In genomic region chr11:102053847-102054246, GRCm38 (mm10) we compare ENCODE assay signal across 8 mouse cellular contexts. TPM values are rescaled to one million over a fixed set of nuclear protein-coding genes. Genes with fewer than 3 reads are reported as not detected.
DNase-seq lines count a peak whose midpoint lies in the region; ATAC-seq and TF ChIP-seq lines count a peak whose summit lies in the region.

No protein-coding gene starts in this region.

- no peaks in the 10 kb centered on the region for H3K27me3 ChIP-seq in forebrain, postnatal 0 days (ENCODE audit: insufficient read depth, low read length)
- H3K27me3 ChIP-seq in forebrain, embryonic 15.5 days = no peaks in the 10 kb centered on the region
- peaks cover 8% of the 10 kb centered on the region; the same call in 1 of the 2 replicates for H3K27me3 ChIP-seq in liver, embryonic 11.5 days (replicated peaks; ENCODE audit: control insufficient read depth, insufficient read depth, low read length)

- H3K4me2 ChIP-seq in forebrain, postnatal 0 days (ENCODE audit: low read depth) = no peak overlapping the region
- no peak overlapping the region for H3K4me2 ChIP-seq in forebrain, embryonic 15.5 days (replicated peaks)
- H3K4me2 ChIP-seq in liver, embryonic 11.5 days = no peak overlapping the region

- peak; percentile 65 for TF ChIP-seq CTCF in forebrain, postnatal 0 days (IDR thresholded peaks at IDR 0.05; ENCODE audit: low read depth)

- no peak overlapping the region for H3K9ac ChIP-seq in forebrain, postnatal 0 days
- no peak overlapping the region for H3K9ac ChIP-seq in forebrain, embryonic 15.5 days (replicated peaks)
- no peak overlapping the region for H3K9ac ChIP-seq in liver, embryonic 11.5 days (ENCODE audit: low read depth, low read length)

- peaks cover 7% of the 10 kb centered on the region for H3K36me3 ChIP-seq in forebrain, postnatal 0 days (ENCODE audit: insufficient read depth)
- peaks cover 10% of the 10 kb centered on the region; the same call in 1 of the 2 replicates for H3K36me3 ChIP-seq in forebrain, embryonic 15.5 days
- H3K36me3 ChIP-seq in liver, embryonic 11.5 days (ENCODE audit: control insufficient read depth, insufficient read depth, low read length) = no peaks in the 10 kb centered on the region

- ATAC-seq in forebrain, postnatal 0 days = no peak
- no peak for ATAC-seq in forebrain, embryonic 15.5 days (replicated peaks)
- ATAC-seq in cerebellum, adult (ENCODE audit: insufficient number of reproducible peaks, low FRiP score, low TSS enrichment) = peak; percentile 26; the same call in 1 of the 2 replicates
- ATAC-seq in granulocyte monocyte progenitor cell, adult 5-6 weeks (replicated peaks; ENCODE audit: poor library complexity, severe bottlenecking) = peak; percentile 56
- no peak for ATAC-seq in liver, embryonic 11.5 days (replicated peaks; ENCODE audit: low FRiP score)

- no peaks in the 10 kb centered on the region for H3K9me3 ChIP-seq in forebrain, postnatal 0 days (ENCODE audit: low read length)
- no peaks in the 10 kb centered on the region for H3K9me3 ChIP-seq in forebrain, embryonic 15.5 days
- H3K9me3 ChIP-seq in liver, embryonic 11.5 days (ENCODE audit: control insufficient read depth, low read length) = no peaks in the 10 kb centered on the region

- DNase-seq in forebrain, postnatal 0 days = peak; percentile 56
- DNase-seq in right cerebral cortex, adult 2 months (ENCODE audit: low spot score in 2 of 2) = peak; percentile 43 to 58
- no peak for DNase-seq in right cerebral cortex, postnatal 36 days (ENCODE audit: low spot score in 2 of 2)
- DNase-seq in liver, embryonic 11.5 days (ENCODE audit: low spot score) = peak; percentile 58
- peak; percentile 79 for DNase-seq in testis, postnatal 10 days (ENCODE audit: low spot score)

- H3K4me3 ChIP-seq in forebrain, postnatal 0 days (ENCODE audit: low read depth, low read length) = no peak overlapping the region
- H3K4me3 ChIP-seq in forebrain, embryonic 15.5 days = no peak overlapping the region
- no peak overlapping the region for H3K4me3 ChIP-seq in liver, embryonic 11.5 days (ENCODE audit: low read depth, low read length)

- H3K4me1 ChIP-seq in forebrain, postnatal 0 days (ENCODE audit: insufficient read depth) = no peaks in the 10 kb centered on the region
- H3K4me1 ChIP-seq in forebrain, embryonic 15.5 days = no peaks in the 10 kb centered on the region
- H3K4me1 ChIP-seq in liver, embryonic 11.5 days (replicated peaks; ENCODE audit: control insufficient read depth, insufficient read depth, low read length) = no peaks in the 10 kb centered on the region

- WGBS in forebrain, postnatal 0 days = 28% methylated on average over 9 of the region's 9 CpGs
- WGBS in forebrain, embryonic 15.5 days = 28% methylated on average over 9 of the region's 9 CpGs
- 22% methylated on average over 9 of the region's 9 CpGs for whole genome bisulfite sequencing in liver, embryonic 11.5 days

- H3K27ac ChIP-seq in forebrain, postnatal 0 days (ENCODE audit: low read depth, low read length) = no peak overlapping the region
- H3K27ac ChIP-seq in forebrain, embryonic 15.5 days (replicated peaks) = no peak overlapping the region
- no peak overlapping the region for H3K27ac ChIP-seq in liver, embryonic 11.5 days (ENCODE audit: low read depth, low read length)

RNA-seq across cellular contexts. Expression of gene Cd300lg, which starts 12.5 kb away (rescaled TPM):
- 0.69 and 0.86 TPM in 2 replicates for total RNA-seq in forebrain, postnatal 0 days (2014; rRNA removed)
- polyA plus RNA-seq in forebrain, postnatal 0 days (2015; fragmentation: Nextera tagmentation; extraction: Ambion mirVana) = 0.15 and 0.30 TPM in 2 replicates
- polyA plus RNA-seq in forebrain, embryonic 15.5 days (2015; fragmentation: Nextera tagmentation; extraction: Ambion mirVana) = 0.11 and 0.34 TPM in 2 replicates
- 0.26 and 1.1 TPM in 2 replicates for total RNA-seq in granulocyte monocyte progenitor cell, adult 5-6 weeks (2014; fragmentation: Nextera tagmentation)
- 0.36 and 2.0 TPM in 2 replicates for total RNA-seq in granulocyte monocyte progenitor cell, adult 5-6 weeks (2017)
- 0.27 and 0.66 TPM in 2 replicates for polyA plus RNA-seq in liver, embryonic 11.5 days (2014; fragmentation: Nextera tagmentation; extraction: Ambion mirVana)

RNA-seq across cellular contexts. Expression of gene Mpp3, which starts 25.6 kb away (rescaled TPM):
- total RNA-seq in forebrain, postnatal 0 days (2014; rRNA removed) = 56.6 and 60.3 TPM in 2 replicates
- 45.5 and 46.4 TPM in 2 replicates for polyA plus RNA-seq in forebrain, postnatal 0 days (2015; fragmentation: Nextera tagmentation; extraction: Ambion mirVana)
- polyA plus RNA-seq in forebrain, embryonic 15.5 days (2015; fragmentation: Nextera tagmentation; extraction: Ambion mirVana) = 46.2 and 48.5 TPM in 2 replicates
- not detected in 2 replicates for total RNA-seq in granulocyte monocyte progenitor cell, adult 5-6 weeks (2014; fragmentation: Nextera tagmentation)
- total RNA-seq in granulocyte monocyte progenitor cell, adult 5-6 weeks (2017) = not detected in 2 replicates
- polyA plus RNA-seq in liver, embryonic 11.5 days (2014; fragmentation: Nextera tagmentation; extraction: Ambion mirVana) = 2.6 and 3.2 TPM in 2 replicates

RNA-seq across cellular contexts. Expression of gene Mpp2, which starts 34.5 kb away (rescaled TPM):
- 27.3 and 28.3 TPM in 2 replicates for total RNA-seq in forebrain, postnatal 0 days (2014; rRNA removed)
- 14.1 and 21.4 TPM in 2 replicates for polyA plus RNA-seq in forebrain, postnatal 0 days (2015; fragmentation: Nextera tagmentation; extraction: Ambion mirVana)
- 19.3 and 22.7 TPM in 2 replicates for polyA plus RNA-seq in forebrain, embryonic 15.5 days (2015; fragmentation: Nextera tagmentation; extraction: Ambion mirVana)
- total RNA-seq in granulocyte monocyte progenitor cell, adult 5-6 weeks (2014; fragmentation: Nextera tagmentation) = not detected in 2 replicates
- 0.04 TPM in 1 of 2 replicates, not detected in the other for total RNA-seq in granulocyte monocyte progenitor cell, adult 5-6 weeks (2017)
- polyA plus RNA-seq in liver, embryonic 11.5 days (2014; fragmentation: Nextera tagmentation; extraction: Ambion mirVana) = 12.1 and 12.8 TPM in 2 replicates

RNA-seq across cellular contexts. Expression of gene Ppy, which starts 47.3 kb away (rescaled TPM):
- not detected in 2 replicates for total RNA-seq in forebrain, postnatal 0 days (2014; rRNA removed)
- polyA plus RNA-seq in forebrain, postnatal 0 days (2015; fragmentation: Nextera tagmentation; extraction: Ambion mirVana) = not detected in 2 replicates
- not detected in 2 replicates for polyA plus RNA-seq in forebrain, embryonic 15.5 days (2015; fragmentation: Nextera tagmentation; extraction: Ambion mirVana)
- not detected in 2 replicates for total RNA-seq in granulocyte monocyte progenitor cell, adult 5-6 weeks (2014; fragmentation: Nextera tagmentation)
- not detected in 2 replicates for total RNA-seq in granulocyte monocyte progenitor cell, adult 5-6 weeks (2017)
- not detected in 2 replicates for polyA plus RNA-seq in liver, embryonic 11.5 days (2014; fragmentation: Nextera tagmentation; extraction: Ambion mirVana)

RNA-seq across cellular contexts. Expression of gene Pyy, which starts 53.8 kb away (rescaled TPM):
- total RNA-seq in forebrain, postnatal 0 days (2014; rRNA removed) = not detected in 2 replicates
- polyA plus RNA-seq in forebrain, postnatal 0 days (2015; fragmentation: Nextera tagmentation; extraction: Ambion mirVana) = not detected in 2 replicates
- polyA plus RNA-seq in forebrain, embryonic 15.5 days (2015; fragmentation: Nextera tagmentation; extraction: Ambion mirVana) = not detected in 2 replicates
- not detected in 2 replicates for total RNA-seq in granulocyte monocyte progenitor cell, adult 5-6 weeks (2014; fragmentation: Nextera tagmentation)
- total RNA-seq in granulocyte monocyte progenitor cell, adult 5-6 weeks (2017) = not detected in 2 replicates
- 1.0 and 2.4 TPM in 2 replicates for polyA plus RNA-seq in liver, embryonic 11.5 days (2014; fragmentation: Nextera tagmentation; extraction: Ambion mirVana)

Comparison
In these comparisons a context has a peak if more than half of its experiments do, and no peak if none do; other contexts are left out.
1. DNase-seq: peak in forebrain, postnatal 0 days (single experiment), right cerebral cortex, adult 2 months (2 of 2), liver, embryonic 11.5 days (single experiment) and testis, postnatal 10 days (single experiment); none in right cerebral cortex, postnatal 36 days (0 of 2).
2. ATAC-seq: peak in cerebellum, adult (single experiment) and granulocyte monocyte progenitor cell, adult 5-6 weeks (single experiment); none in forebrain, postnatal 0 days (single experiment), forebrain, embryonic 15.5 days (single experiment) and liver, embryonic 11.5 days (single experiment).
3. RNA of gene Mpp3, which starts 25.6 kb away (polyA plus RNA-seq): 46.2 to 48.5 TPM in forebrain, embryonic 15.5 days and 45.5 to 46.4 TPM in forebrain, postnatal 0 days; 2.6 to 3.2 TPM in liver, embryonic 11.5 days; every median in the first group is over 10 times any median in the second.